Mouse (Mus musculus) left cerebral cortex, postnatal 25 days (tissue): ENCODE measurements around the gene Lrp11. TPM values are rescaled to one million over a fixed set of nuclear protein-coding genes. Genes with fewer than 3 reads are reported as not detected.
"Not testable (repeated sequence)": the region's sequence is repeated elsewhere in the genome, so short reads cannot be mapped to it uniquely, and the experiment has no call there.

Experiments
- DNase-seq, 2 experiments: peaks; one replicate each; pipeline ENCODE4 v3.0.0; 2022; ENCODE audit warnings: low spot score in 2 of 2, mixed read lengths in 1 of 2
- intact Hi-C: fragments of 180-260 bp; cut with DNase I; formaldehyde crosslinking; loops from one replicate; pipeline ENCODE4 v1.15.1; 2025
- total RNA-seq, 2 experiments: library from RNA; stranded (reverse); gene quantifications; 2 replicates each; pipeline ENCODE4 v1.2.3; 2021

Lrp11 gene
- total RNA-seq: 100 to 1,000 TPM; 144 to 148 TPM

DNA sequence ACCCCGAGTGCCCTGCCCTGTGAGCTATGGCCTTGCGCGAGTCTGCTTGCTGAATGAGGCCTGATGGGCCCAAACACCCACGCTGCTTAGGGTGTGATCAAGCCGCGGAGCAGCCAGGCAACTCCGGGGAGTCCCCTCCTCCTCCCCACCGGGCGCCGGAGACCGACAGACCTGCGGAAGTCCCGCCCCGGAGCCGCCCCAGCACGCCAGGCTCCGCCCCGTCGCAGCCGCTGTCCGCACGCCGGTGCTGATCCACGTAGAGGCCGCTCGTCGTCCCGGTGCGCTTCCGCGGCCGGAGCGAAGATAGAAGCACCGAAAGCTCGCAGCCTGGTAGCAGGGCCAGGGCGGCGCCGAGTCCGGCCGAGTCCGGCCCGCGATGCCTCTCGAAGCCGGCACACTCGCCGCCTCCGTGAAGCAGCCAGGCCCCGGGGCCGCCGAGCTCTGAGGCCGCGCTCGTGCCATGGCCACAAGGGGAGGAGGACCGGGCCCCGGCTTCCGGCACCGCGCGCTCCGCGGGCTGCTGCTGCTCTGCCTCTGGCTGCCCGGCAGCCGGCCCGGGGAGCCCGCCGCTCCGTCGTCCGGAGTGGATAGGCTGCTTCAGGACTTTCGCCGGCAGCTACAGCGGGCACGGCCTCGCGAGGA lies at the start of gene Lrp11:
Gene Lrp11, plus strand, starts transcription at position 209 of the 642 bp plus-strand sequence.
- intact Hi-C loops: no loop called here
- peak; percentile 90 for DNase-seq

- intact Hi-C loops: no loop called here
- peak in 1 of 2 experiments; percentile 69 for DNase-seq
These were observed 11.6 kb upstream of the Lrp11 start for GRCm38 (mm10) chr10:7578002-7578401.

DNA sequence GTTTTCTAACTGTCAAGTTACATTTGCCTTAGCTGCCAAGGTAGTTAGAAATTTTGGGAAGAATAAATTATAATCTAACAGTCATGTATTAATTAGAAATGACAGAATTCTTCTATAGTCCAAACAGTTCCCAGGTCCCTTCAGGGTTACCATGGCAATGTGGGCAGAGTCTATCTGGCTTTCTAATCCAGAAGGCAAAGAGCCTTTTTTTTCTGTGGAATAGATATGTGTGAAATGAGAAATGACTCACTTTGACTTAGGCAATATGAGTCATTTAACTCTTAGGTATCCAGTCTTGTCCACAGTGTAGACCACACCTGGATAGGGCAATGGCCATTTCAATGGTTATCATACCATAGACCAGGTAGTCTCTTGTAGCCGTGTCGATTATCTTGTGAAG lies 8.2 kb upstream of the Lrp11 start:
- intact Hi-C loops: no loop called here
- no peak for DNase-seq

- intact Hi-C loops: no loop called here
- no peak for DNase-seq
These were observed 7.3 kb upstream of the Lrp11 start for GRCm38 (mm10) chr10:7582157-7582890.

GRCm38 (mm10) chr10:7582891-7583557 lies 6.6 kb upstream of the Lrp11 start:
- DNase-seq: no peak
- intact Hi-C loops: no loop called here

DNA sequence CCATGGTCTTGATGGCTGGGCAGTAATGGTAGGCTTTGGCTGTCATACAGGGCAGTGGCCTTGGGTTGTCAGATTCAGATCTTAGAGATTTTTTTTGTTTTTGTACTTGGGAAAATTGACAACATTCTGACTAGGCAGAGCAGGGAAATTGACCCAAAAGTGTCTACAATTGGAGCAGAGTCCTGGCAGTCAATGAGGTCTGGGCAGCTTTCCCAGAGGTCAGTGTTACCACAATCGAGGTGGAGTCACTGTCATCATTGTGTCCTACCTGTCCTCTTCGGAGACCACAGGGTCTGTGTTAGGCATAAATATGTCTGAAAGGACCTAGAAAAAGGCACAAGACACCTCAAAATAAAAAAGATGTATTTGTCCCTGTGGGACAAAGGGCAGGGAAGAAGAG lies 2.8 kb upstream of the Lrp11 start:
- intact Hi-C loops: no loop called here
- DNase-seq: no peak

DNA sequence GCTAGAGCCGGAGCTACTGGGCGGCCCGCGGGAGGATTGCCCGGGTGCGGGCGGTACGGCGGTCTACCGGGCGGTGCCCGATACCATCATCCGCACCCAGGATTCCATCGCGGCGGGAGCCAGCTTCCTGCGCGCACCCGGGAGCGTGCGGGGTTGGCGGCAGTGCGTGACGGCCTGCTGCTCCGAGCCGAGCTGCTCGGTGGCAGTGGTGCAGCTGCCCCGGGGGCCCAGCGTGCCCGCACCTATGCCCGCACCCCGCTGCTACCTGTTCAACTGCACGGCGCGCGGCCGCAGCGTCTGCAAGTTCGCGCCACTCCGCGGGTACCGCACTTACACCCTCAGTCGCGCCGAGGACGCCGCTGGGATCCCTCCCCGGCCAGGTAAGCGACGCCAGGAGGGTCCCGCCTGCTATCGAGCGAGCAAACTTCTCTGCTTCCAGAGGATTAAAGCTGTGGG lies 662 bp downstream of the Lrp11 start:
- intact Hi-C loops: no loop called here
- no peak for DNase-seq

DNA sequence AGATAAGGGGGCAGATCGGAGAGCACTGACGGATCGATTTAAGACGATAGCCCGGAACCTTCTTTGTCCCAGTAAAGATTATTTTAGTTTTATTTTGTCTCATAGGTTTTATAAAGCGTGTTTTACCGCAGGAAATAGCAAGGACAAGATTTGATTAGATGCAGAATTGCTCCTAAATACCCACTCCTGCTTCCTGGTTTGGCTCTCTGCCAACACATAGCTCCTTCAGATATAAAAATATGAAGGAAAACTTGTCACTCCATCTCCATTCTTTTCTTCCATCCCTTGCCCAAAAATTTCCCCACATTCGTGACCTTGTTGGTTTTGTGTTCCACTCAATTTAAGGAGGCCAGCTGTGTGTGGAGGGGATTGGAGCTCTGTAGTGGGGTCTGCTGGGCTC lies 1.2 kb downstream of the Lrp11 start:
- DNase-seq: no peak
- intact Hi-C loops: no loop called here

- DNase-seq: no peak
- intact Hi-C loops: no loop called here
These were observed 5.2 kb downstream of the Lrp11 start for GRCm38 (mm10) chr10:7594797-7595196.

GRCm38 (mm10) chr10:7596251-7596650 lies 6.7 kb downstream of the Lrp11 start:
- DNase-seq: no peak
- intact Hi-C loops: no loop called here

- no peak for DNase-seq
- intact Hi-C loops: no loop called here
These were observed 8.6 kb downstream of the Lrp11 start for GRCm38 (mm10) chr10:7598177-7598576.

- intact Hi-C loops: loop anchor here (1.0 to 5.0 kb wide), 2 partner anchors 130 to 268 kb away; no protein-coding TSS in a partner anchor
- DNase-seq: peak; percentile 67 to 71
These were observed 11.0 kb downstream of the Lrp11 start for GRCm38 (mm10) chr10:7600647-7601046.

DNA sequence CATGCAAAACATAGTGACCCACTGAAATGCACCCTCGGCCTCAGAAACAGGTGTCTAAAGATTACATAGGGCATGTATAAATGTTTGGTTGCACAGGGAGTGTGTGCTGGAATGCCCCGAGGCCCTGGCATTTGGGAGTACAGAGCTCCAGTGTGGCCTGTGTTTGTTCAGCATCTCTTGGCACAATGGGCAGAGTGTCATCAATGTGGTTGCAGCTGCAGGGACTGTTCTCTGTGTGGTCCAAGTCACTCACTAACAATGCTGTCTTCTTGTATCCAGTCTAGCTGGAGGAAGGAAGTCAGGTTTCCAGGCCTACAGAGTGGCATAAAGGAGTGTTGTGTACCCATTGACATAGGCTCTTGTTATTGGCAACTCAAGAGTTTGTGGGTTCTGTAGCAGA lies 15.6 kb downstream of the Lrp11 start:
- peak in 1 of 2 experiments; percentile 27 for DNase-seq
- intact Hi-C loops: no loop called here

DNA sequence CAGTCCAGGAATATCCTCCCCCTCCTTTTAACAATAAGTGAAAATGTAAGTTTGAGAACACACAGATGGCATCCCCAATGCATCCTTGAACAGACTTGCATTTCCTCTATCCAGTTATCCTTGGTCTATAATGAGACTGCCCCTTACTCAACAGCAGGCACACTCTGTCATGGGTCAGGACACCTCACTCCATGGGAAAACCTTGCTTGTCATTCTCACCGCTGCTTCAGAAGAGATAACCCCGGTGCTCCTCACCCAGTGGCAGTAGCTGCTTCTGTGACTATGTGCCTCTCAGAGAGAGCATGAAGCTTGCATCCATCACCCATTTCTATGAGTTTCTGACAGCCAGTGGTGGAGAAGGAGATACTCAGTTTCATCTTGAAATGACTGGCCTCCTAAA lies 16.8 kb downstream of the Lrp11 start:
- intact Hi-C loops: no loop called here
- DNase-seq: no peak

DNA sequence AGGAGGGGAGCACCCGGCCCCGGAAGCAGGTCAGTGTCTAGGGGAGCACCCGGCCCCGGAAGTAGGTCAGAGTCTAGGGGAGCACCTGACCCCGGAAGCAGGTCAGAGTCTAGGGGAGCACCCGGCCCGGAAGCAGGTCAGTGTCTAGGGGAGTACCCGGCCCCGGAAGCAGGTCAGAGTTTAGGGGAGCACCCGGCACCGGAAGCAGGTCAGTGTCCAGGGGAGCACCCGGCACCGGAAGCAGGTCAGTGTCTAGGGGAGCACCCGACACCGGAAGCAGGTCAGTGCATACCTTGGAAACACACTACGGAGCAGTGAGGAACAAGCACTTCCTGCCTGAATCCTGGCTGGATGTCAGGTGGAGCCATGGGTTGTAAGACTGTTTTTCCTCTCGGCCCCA lies 19.0 kb downstream of the Lrp11 start:
- DNase-seq: no peak
- intact Hi-C loops: no loop called here

GRCm38 (mm10) chr10:7611647-7612046 lies 22.0 kb downstream of the Lrp11 start:
- intact Hi-C loops: no loop called here
- DNase-seq: no peak

- intact Hi-C loops: not testable (repeated sequence)
These were observed 22.6 kb downstream of the Lrp11 start for GRCm38 (mm10) chr10:7612210-7612609.

DNA sequence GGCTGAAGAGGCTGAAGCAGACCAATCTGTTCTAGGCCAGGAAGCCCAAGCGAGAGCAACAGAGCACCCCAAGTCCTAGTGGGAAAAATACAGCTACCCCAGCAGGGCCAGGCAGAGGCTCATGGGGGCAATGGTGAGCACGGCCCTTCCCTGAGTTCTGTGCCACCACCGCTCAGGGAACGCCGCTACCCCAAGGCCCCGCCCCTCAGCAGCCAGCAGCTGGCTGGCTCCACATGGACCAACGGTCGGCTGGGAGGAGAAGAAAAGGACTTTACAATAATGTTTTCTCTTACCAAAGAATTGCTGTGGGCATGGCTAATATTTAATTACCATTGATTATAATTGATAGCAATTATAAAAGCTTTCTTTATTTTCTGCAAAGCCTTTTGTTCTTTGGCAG lies 25.2 kb downstream of the Lrp11 start:
- intact Hi-C loops: no loop called here
- no peak for DNase-seq

More at GRCm38 (mm10) chr10:7612210-7612609, 22.6 kb downstream of the Lrp11 start:
- DNase-seq: not testable (repeated sequence)

DNA sequence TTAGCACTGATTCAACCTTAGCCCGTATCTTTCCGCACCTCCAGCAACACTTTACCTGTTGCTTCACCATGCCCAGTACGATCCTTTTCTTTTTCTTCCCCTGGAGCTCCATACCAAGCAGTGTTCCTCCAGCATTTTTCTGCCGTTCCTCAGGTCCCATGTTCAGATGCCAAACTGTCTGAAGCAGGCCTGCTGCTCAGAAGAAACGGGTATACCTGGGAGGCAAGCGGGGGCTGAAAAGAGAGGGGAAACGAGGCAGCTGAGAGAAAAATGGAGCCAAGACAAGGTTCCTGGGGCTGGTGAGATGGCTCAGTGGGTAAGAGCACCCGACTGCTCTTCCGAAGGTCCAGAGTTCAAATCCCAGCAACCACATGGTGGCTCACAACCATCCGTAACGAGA lies 27.5 kb downstream of the Lrp11 start:
- DNase-seq, intact Hi-C loops: not testable (repeated sequence)

DNA sequence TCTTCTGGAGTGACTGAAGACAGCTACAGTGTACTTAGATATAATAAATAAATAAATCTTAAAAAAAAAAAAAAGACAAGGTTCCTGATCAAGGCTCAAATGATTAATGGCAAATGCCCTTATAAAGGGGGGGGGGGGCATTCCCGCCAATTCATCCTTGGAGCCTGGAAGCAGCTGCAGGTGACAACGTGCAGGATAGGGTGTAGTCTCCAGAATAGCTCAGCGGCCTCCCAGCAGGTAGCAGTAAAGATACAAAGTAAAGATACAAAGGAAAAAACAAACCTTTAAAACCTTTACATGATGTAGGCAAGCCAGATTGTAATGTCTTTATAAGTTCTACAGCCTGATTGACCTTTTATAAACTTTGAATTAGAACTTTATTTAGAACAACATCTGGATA lies 28.0 kb downstream of the Lrp11 start:
- intact Hi-C loops, DNase-seq: not testable (repeated sequence)

GRCm38 (mm10) chr10:7619821-7620241 lies 30.2 kb downstream of the Lrp11 start:
- intact Hi-C loops: no loop called here
- DNase-seq: no peak
